Mouse (Mus musculus) heart, adult 2 months (tissue): ENCODE data around the gene Cutal.

Source experiments
- CTCF ChIP-seq: fragments of 200-600 bp; IDR thresholded peaks from 2 replicates; pipeline ENCODE4 v1.8.1; 2022; ENCODE audit warnings: antibody characterized with exemption, mild to moderate bottlenecking, moderate library complexity
- EP300 ChIP-seq: fragments of 200-500 bp; IDR thresholded peaks from 2 replicates; pipeline ENCODE4 v1.6.1; 2011; ENCODE audit warnings: low read depth, low read length, control low read depth; ENCODE audit not compliant: insufficient read depth

GRCm38 (mm10) chr2:34855265-34855664 lies 18.9 kb upstream of the Cutal start:
- TF ChIP-seq EP300: no peak
- TF ChIP-seq CTCF: peak; percentile 38
